Mouse (Mus musculus): ENCODE measurements around the gene Btaf1. TPM values are rescaled to one million over a fixed set of nuclear protein-coding genes. Genes with fewer than 3 reads are reported as not detected.

Btaf1 gene
- total RNA-seq, 2 experiments from 2014 or later = 24.1 to 29.2 TPM

Other genes with a start within 250 kb of the Btaf1 start
- 10 to 100 TPM; 17.4 to 19.9 TPM for gene Ppp1r3c, start 189.4 kb upstream of the Btaf1 start, total RNA-seq (2021)
- 100 to 1,000 TPM; 146 to 148 TPM for gene Tnks2, start 91.8 kb upstream of the Btaf1 start, total RNA-seq (2021)
- gene Fgfbp3, start 6.5 kb upstream of the Btaf1 start, total RNA-seq (2021) = 10 to 100 TPM; 24.5 to 25.3 TPM

Data from left cerebral cortex, postnatal 4 days (tissue).